Mouse (Mus musculus): Measurements from ENCODE around the gene Aggf1.
"Not testable (repeated sequence)": the region's sequence is repeated elsewhere in the genome, so short reads cannot be mapped to it uniquely, and the experiment has no call there.

Gene Aggf1

GRCm38 (mm10) chr13:95374701-95375553 is at the start of gene Aggf1:
Aggf1 (minus strand) TSS chr13:95375352.
- peak; percentile 86 for DNase-seq (ENCODE audit: extremely low read depth, low read depth)

- no peak for DNase-seq (ENCODE audit: extremely low read depth, low read depth)
These were observed 49.8 kb upstream of the Aggf1 start for GRCm38 (mm10) chr13:95424932-95425331.

GRCm38 (mm10) chr13:95419204-95419749 is 44.1 kb upstream of the Aggf1 start:
- no peak for DNase-seq (ENCODE audit: extremely low read depth, low read depth)

- DNase-seq (ENCODE audit: extremely low read depth, low read depth), result no peak
These were observed 43.5 kb upstream of the Aggf1 start for GRCm38 (mm10) chr13:95418575-95419203.

- no peak for DNase-seq (ENCODE audit: extremely low read depth, low read depth)
These were observed 37.1 kb upstream of the Aggf1 start for GRCm38 (mm10) chr13:95412257-95412656.

- no peak for DNase-seq (ENCODE audit: extremely low read depth, low read depth)
These were observed 18.1 kb upstream of the Aggf1 start for GRCm38 (mm10) chr13:95393242-95393641.

- DNase-seq (ENCODE audit: extremely low read depth, low read depth), result peak; percentile 48
These were observed 15.0 kb upstream of the Aggf1 start for GRCm38 (mm10) chr13:95389866-95390865.

GRCm38 (mm10) chr13:95388226-95388625 is 13.1 kb upstream of the Aggf1 start:
- no peak for DNase-seq (ENCODE audit: extremely low read depth, low read depth)

GRCm38 (mm10) chr13:95382418-95382817 is 7.3 kb upstream of the Aggf1 start:
- no peak for DNase-seq (ENCODE audit: extremely low read depth, low read depth)

- no peak for DNase-seq (ENCODE audit: extremely low read depth, low read depth)
These were observed 3.5 kb upstream of the Aggf1 start for GRCm38 (mm10) chr13:95378696-95379095.

GRCm38 (mm10) chr13:95376689-95377289 is 1.6 kb upstream of the Aggf1 start:
- not testable (repeated sequence) for DNase-seq (ENCODE audit: extremely low read depth, low read depth)

- no peak for DNase-seq (ENCODE audit: extremely low read depth, low read depth)
These were observed 382 bp upstream of the Aggf1 start for GRCm38 (mm10) chr13:95375554-95375914.

GRCm38 (mm10) chr13:95366356-95366755 is 8.8 kb downstream of the Aggf1 start:
- DNase-seq (ENCODE audit: extremely low read depth, low read depth), result no peak

GRCm38 (mm10) chr13:95363440-95363839 is 11.7 kb downstream of the Aggf1 start:
- no peak for DNase-seq (ENCODE audit: extremely low read depth, low read depth)

GRCm38 (mm10) chr13:95358223-95358622 is 16.9 kb downstream of the Aggf1 start:
- no peak for DNase-seq (ENCODE audit: extremely low read depth, low read depth)

GRCm38 (mm10) chr13:95348476-95348875 is 26.7 kb downstream of the Aggf1 start:
- no peak for DNase-seq (ENCODE audit: extremely low read depth, low read depth)

- peak; percentile 29 for DNase-seq (ENCODE audit: extremely low read depth, low read depth)
These were observed 28.0 kb downstream of the Aggf1 start for GRCm38 (mm10) chr13:95347018-95347696.

- no peak for DNase-seq (ENCODE audit: extremely low read depth, low read depth)
These were observed 29.3 kb downstream of the Aggf1 start for GRCm38 (mm10) chr13:95345869-95346268.

GRCm38 (mm10) chr13:95343470-95343869 is 31.7 kb downstream of the Aggf1 start:
- peak; percentile 17 for DNase-seq (ENCODE audit: extremely low read depth, low read depth)

GRCm38 (mm10) chr13:95336122-95336677 is 39.0 kb downstream of the Aggf1 start:
- no peak for DNase-seq (ENCODE audit: extremely low read depth, low read depth)
